Mouse (Mus musculus) cerebellum, adult 8-10 months (tissue): ENCODE measurements around the gene Gjb3.

Experiments
- DNase-seq: peaks from one replicate; pipeline ENCODE4 v3.0.0; 2022

Gene Gjb3

GRCm38 (mm10) chr4:127330181-127331100 lies at the start of gene Gjb3:
Gene Gjb3, minus strand, starts transcription at chr4:127330844.
- no peak for DNase-seq

- no peak for DNase-seq
Measured at GRCm38 (mm10) chr4:127377344-127377743, 46.7 kb upstream of the Gjb3 start.

GRCm38 (mm10) chr4:127375541-127376177 lies 45.0 kb upstream of the Gjb3 start:
- no peak for DNase-seq

GRCm38 (mm10) chr4:127374645-127375044 lies 44.0 kb upstream of the Gjb3 start:
- DNase-seq, result no peak

GRCm38 (mm10) chr4:127373491-127373890 lies 42.8 kb upstream of the Gjb3 start:
- DNase-seq, result no peak

- no peak for DNase-seq
Measured at GRCm38 (mm10) chr4:127371546-127371945, 40.9 kb upstream of the Gjb3 start.

GRCm38 (mm10) chr4:127370447-127370846 lies 39.8 kb upstream of the Gjb3 start:
- DNase-seq, result no peak

GRCm38 (mm10) chr4:127368379-127368973 lies 37.8 kb upstream of the Gjb3 start:
- DNase-seq, result peak; percentile 74

- no peak for DNase-seq
Measured at GRCm38 (mm10) chr4:127365834-127366233, 35.2 kb upstream of the Gjb3 start.

- no peak for DNase-seq
Measured at GRCm38 (mm10) chr4:127365433-127365832, 34.8 kb upstream of the Gjb3 start.

GRCm38 (mm10) chr4:127364431-127364830 lies 33.8 kb upstream of the Gjb3 start:
- DNase-seq, result no peak

- no peak for DNase-seq
Measured at GRCm38 (mm10) chr4:127363331-127363730, 32.7 kb upstream of the Gjb3 start.

- no peak for DNase-seq
Measured at GRCm38 (mm10) chr4:127362520-127362919, 31.9 kb upstream of the Gjb3 start.

- DNase-seq, result no peak
Measured at GRCm38 (mm10) chr4:127358018-127358417, 27.4 kb upstream of the Gjb3 start, which contains the start of gene Gjb5. Gene Gjb5, minus strand, starts transcription at chr4:127358181.

GRCm38 (mm10) chr4:127354506-127355485 lies 24.2 kb upstream of the Gjb3 start:
- no peak for DNase-seq

- no peak for DNase-seq
Measured at GRCm38 (mm10) chr4:127353951-127354438, 23.4 kb upstream of the Gjb3 start, which contains the start of gene Gjb4. Gene Gjb4, minus strand, starts transcription at chr4:127354081.

GRCm38 (mm10) chr4:127352594-127352993 lies 21.9 kb upstream of the Gjb3 start:
- no peak for DNase-seq

GRCm38 (mm10) chr4:127349560-127350300 lies 19.1 kb upstream of the Gjb3 start:
- no peak for DNase-seq

- no peak for DNase-seq
Measured at GRCm38 (mm10) chr4:127345000-127345399, 14.4 kb upstream of the Gjb3 start.

- no peak for DNase-seq
Measured at GRCm38 (mm10) chr4:127341372-127341771, 10.7 kb upstream of the Gjb3 start.

- no peak for DNase-seq
Measured at GRCm38 (mm10) chr4:127337668-127338067, 7.0 kb upstream of the Gjb3 start.
